Mouse (Mus musculus): ENCODE data around the gene Duoxa1.
A peak's percentile ranks its signal among the peaks of the same experiment; 100 is the strongest.
"Not testable (repeated sequence)": the region's sequence is repeated elsewhere in the genome, so short reads cannot be mapped to it uniquely, and the experiment has no call there.

Gene Duoxa1

DNA sequence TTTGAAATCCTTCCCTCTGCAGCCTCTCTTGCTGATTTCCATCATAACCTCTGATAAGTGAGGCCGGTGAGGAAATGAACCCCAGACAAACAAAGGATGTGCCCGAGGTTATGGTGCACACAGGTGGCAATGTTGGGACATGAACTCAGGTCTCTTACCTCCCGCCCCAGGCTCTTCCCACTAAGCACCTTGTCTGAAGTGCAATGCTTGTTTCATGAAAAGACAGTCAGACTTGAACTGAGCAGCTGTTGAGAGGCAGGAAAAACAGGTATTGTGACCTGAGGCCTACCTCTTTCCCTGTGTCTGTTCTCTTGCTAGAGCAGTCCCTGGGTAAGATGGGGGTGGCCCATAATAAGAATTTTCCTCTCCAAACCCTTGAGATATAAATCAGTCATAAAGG lies 18.7 kb upstream of the Duoxa1 start:
- no peak for DNase-seq (ENCODE audit: low read depth, low spot score)

- DNase-seq (ENCODE audit: low read depth, low spot score), result not testable (repeated sequence)
Measured at GRCm38 (mm10) chr2:122330317-122330716, 16.8 kb upstream of the Duoxa1 start.

DNA sequence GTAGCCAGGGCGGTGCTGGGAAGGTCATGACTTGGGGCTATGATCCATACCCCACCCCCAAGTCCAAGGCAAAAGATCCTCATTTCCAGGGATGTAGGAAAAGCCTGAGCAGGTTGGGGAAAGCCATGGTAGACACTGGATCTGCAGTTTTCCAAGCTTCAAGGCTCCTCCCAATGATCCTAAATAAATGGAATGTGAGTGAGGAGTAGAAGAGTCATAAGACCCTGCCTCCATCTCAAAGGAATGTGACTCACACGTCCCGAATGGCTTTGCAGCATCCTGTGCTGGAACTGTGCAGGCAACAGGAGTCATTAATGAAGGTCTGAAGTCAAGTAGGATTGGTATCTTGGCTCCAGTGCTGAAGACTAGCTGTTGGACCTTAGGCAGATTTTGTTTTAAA lies 14.5 kb upstream of the Duoxa1 start:
- DNase-seq (ENCODE audit: low read depth, low spot score), result no peak

DNA sequence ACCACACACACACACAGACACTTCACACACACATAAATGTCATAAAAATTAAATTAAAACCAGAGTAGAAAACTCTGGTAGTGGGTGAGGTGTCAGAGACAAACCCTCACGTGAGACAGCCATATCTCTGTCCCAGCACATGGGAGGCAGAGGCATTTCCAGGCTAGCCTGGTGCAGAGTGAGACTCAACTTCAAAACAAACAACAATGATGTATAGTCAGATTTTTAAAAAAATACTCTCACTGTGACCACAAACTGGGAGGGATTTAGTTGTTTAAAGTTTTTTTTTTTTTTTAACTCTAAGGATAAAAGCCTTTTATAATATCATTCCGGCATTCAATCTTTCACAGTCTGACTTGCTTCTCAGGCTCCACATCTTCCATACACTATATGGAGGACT lies 11.8 kb upstream of the Duoxa1 start:
- DNase-seq (ENCODE audit: low read depth, low spot score), result no peak

- no peak for DNase-seq (ENCODE audit: low read depth, low spot score)
Measured at GRCm38 (mm10) chr2:122324586-122324985, 11.1 kb upstream of the Duoxa1 start.

- no peak for DNase-seq (ENCODE audit: low read depth, low spot score)
Measured at GRCm38 (mm10) chr2:122323960-122324359, 10.4 kb upstream of the Duoxa1 start.

GRCm38 (mm10) chr2:122317384-122317783 lies 3.9 kb upstream of the Duoxa1 start:
- DNase-seq (ENCODE audit: low read depth, low spot score), result no peak

GRCm38 (mm10) chr2:122315372-122315771 lies 1.8 kb upstream of the Duoxa1 start, which contains the start of gene Duox1:
Gene Duox1 (plus strand): TSS chr2:122315672.
- no peak for DNase-seq (ENCODE audit: low read depth, low spot score)

GRCm38 (mm10) chr2:122312722-122313417 lies 660 bp downstream of the Duoxa1 start:
- peak; percentile 87 for DNase-seq (ENCODE audit: low read depth, low spot score)

DNA sequence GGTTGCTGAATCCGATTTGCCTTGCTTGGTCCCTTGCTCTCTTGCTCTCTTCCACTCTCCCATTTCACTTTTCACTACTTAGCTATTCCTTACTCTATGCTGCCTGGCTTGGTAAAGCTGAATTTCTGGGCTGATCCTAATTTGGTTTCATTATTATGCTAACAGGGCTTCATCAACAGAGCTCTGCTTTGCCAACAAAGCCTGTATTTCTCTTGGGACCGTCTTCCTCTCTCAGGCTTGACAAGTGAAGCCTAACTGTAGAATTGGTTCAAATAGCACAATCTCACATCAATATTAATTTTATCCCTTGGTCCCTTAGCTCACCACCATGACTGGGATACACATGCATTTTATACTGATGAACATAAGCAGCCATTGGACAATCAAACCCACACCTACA lies 2.0 kb downstream of the Duoxa1 start:
- DNase-seq (ENCODE audit: low read depth, low spot score), result no peak

GRCm38 (mm10) chr2:122309647-122310046 lies 3.9 kb downstream of the Duoxa1 start:
- DNase-seq (ENCODE audit: low read depth, low spot score), result no peak

- no peak for DNase-seq (ENCODE audit: low read depth, low spot score)
Measured at GRCm38 (mm10) chr2:122306184-122306583, 7.3 kb downstream of the Duoxa1 start.

DNA sequence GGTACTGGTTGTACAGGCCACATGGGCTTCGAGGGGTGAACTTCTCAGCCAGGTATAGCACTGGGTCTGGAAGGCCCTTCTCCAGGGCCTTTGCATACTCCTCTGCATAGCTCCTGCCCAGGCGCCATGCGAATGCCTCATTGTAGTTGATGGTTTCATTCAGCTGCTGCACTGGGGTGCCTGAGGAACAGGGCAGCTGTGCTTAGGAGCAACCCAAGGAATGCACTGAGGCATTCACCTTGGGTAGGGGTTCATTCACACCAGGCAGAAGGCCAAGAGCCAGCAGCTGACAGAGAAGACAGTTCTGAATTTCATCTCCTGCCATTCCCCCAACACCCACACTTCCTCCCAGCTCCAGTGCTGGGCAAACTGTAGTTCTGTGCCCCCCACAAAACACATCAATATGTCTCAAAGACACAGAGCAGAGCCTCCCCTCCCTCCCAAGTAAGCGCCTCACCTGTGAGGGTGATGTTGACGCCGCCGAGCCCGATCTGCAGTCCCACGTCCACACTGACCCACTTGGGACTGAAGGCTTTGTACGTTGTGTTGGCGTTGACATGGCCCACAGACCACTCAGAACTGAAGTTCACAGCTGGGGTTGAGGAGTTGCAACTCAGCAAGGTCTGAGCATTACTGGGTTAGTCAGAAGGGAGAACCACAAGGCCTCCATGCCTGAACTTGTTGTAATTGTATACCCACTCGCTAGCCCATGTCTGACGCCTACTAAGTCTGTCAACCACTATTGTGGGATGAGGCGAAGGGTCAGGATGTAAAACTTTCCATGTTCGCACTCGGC lies 8.2 kb downstream of the Duoxa1 start:
- no peak for DNase-seq (ENCODE audit: low read depth, low spot score)

DNA sequence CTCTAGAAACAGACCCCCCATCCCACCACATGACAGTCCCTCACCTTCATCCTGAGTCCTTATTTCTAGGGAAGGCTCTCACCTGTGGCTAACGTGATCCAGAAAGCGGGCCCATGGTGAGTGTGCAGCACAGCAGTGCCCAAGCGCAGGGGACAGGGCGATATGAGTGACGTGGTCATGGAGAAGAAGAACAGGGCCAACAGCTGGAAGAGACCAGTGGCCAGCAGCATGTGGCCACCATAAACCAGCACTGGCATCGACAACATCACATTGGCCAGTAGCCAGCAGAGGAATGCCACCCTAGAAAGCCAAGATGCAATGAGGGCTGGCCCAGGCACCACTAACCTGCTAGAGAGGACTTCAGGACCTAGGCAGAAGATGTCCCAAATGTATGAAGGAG lies 9.0 kb downstream of the Duoxa1 start:
- DNase-seq (ENCODE audit: low read depth, low spot score), result no peak

DNA sequence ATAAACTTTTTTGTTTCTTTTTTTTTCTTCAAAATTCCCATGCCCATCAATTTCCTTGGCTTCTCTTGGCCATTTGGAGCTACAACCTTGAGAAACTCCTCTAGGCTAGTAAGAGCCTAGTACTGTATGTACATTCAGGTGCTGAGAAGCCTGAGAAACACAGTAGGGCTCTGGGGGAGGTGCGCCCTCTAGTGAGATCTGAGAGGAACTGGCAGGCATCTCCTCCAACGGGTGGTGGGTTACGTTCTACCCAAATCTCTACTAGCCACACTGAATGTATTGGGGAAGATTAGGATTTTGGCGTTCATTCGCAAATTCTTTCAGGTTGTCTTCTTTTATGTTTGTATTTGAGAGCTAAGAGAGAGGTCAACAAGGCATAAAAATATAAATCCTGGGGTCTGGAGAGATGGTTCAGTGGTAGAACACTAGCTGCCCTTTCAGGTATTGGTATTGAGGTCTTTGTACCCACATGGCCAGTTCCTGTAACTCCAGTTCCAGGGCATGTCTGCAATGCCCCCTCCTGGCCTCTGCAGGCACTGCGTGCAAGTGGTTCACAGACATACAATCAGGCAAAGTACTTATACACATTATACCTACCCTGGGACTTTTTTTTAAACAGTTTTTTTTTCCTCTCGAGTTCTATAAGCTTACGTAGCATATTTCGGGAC lies 10.8 kb downstream of the Duoxa1 start:
- DNase-seq (ENCODE audit: low read depth, low spot score), result peak; percentile 90

DNA sequence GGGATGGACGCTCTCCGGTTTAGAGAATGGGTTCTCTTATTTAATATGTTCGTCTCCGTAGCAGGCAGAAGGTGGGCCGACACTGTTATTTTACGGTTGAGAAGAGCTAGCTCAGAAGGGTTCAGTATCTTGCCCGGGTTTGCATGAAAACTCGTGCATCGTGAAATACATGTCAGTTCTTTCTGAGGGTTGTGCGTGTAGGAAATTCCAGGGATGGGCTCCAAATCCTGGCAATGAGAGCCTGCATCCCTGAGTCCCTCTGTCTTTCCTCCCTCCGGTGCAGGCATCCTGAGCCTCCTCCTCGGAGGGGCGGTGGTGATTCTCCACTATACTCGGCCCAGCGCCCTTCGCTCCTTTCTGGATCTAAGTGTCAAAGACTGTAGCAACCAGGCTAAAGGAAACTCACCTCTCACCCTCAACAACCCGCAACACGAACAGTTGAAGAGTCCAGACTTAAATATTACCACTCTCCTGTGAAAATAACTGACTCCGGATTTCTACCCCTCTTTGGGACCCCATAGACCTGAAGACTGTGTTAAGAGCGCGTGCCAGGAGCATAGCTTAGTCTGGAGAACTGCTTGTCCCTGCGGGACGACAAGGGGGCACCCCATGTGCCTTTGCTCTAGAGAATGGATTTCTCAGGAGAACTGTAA lies 11.5 kb downstream of the Duoxa1 start:
- no peak for DNase-seq (ENCODE audit: low read depth, low spot score)

GRCm38 (mm10) chr2:122301081-122301920 lies 12.2 kb downstream of the Duoxa1 start:
- DNase-seq (ENCODE audit: low read depth, low spot score), result peak; percentile 31

GRCm38 (mm10) chr2:122300656-122301020 lies 12.9 kb downstream of the Duoxa1 start:
- DNase-seq (ENCODE audit: low read depth, low spot score), result no peak

- no peak for DNase-seq (ENCODE audit: low read depth, low spot score)
Measured at GRCm38 (mm10) chr2:122299911-122300655, 13.4 kb downstream of the Duoxa1 start.

All from ZHBTc4 (cell line).